Mouse (Mus musculus) G1E (cell line): ENCODE data around the gene Clec16a.

Experiments
- CTCF ChIP-seq: IDR thresholded peaks from 2 replicates; pipeline ENCODE4 v1.5.1; 2012; ENCODE audit warnings: low read depth, low read length, inconsistent platforms, mixed read lengths
- TAL1 ChIP-seq: conservative IDR thresholded peaks from 2 replicates; pipeline ENCODE4 v1.6.1; 2012; ENCODE audit warnings: low read depth, low read length, inconsistent platforms, mixed read lengths

DNA sequence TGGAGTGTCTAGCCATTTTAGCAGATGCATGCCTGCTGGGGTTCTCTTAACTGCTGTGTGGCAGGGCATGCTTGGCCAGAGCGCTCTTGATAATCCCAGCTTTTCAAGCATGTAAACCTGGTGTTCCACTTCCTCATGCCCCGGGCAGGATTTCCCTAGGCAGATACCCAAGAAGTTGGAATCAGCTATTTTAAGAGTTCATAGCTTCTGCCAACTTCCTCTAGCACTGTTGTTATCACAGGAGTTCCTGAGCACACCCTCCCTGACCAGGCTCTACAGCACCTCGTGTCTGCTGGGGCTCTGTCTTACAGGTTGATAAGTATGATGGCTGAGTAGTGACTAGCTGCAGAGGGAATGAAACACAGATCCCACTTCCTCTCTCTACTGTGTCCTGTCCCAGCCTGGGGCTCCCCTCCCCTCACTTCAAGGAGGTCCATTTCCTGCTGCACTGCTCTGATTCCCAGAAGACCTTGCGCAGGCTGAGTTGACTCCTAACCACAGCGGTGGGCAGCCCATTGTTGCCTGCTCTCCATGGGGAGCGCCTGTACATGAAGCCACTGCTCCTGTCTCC, 144.7 kb downstream of the Clec16a start:
- TF ChIP-seq CTCF (no peak), TAL1 (no peak)
